Mouse (Mus musculus): ENCODE measurements around the gene Fam78a.

The Fam78a gene

GRCm38 (mm10) chr2:32068811-32069607 lies 15.6 kb downstream of the Fam78a start:
- no peak for DNase-seq (ENCODE audit: low spot score)

- no peak for DNase-seq (ENCODE audit: low spot score)
These were observed 18.7 kb downstream of the Fam78a start for GRCm38 (mm10) chr2:32066005-32066404.

GRCm38 (mm10) chr2:32065371-32065791 lies 19.3 kb downstream of the Fam78a start:
- DNase-seq (ENCODE audit: low spot score) = no peak

GRCm38 (mm10) chr2:32064913-32065312 lies 19.7 kb downstream of the Fam78a start:
- no peak for DNase-seq (ENCODE audit: low spot score)

- no peak for DNase-seq (ENCODE audit: low spot score)
These were observed 21.1 kb downstream of the Fam78a start for GRCm38 (mm10) chr2:32063451-32064151.

- DNase-seq (ENCODE audit: low spot score) = no peak
These were observed 21.8 kb downstream of the Fam78a start for GRCm38 (mm10) chr2:32062626-32063410.

GRCm38 (mm10) chr2:32061722-32062505 lies 22.7 kb downstream of the Fam78a start:
- no peak for DNase-seq (ENCODE audit: low spot score)

GRCm38 (mm10) chr2:32061189-32061588 lies 23.5 kb downstream of the Fam78a start:
- DNase-seq (ENCODE audit: low spot score) = no peak

- DNase-seq (ENCODE audit: low spot score) = no peak
These were observed 24.3 kb downstream of the Fam78a start for GRCm38 (mm10) chr2:32060228-32060805.

GRCm38 (mm10) chr2:32059613-32060012 lies 25.0 kb downstream of the Fam78a start:
- no peak for DNase-seq (ENCODE audit: low spot score)

- DNase-seq (ENCODE audit: low spot score) = no peak
These were observed 25.9 kb downstream of the Fam78a start for GRCm38 (mm10) chr2:32058716-32059115.

GRCm38 (mm10) chr2:32058241-32058640 lies 26.4 kb downstream of the Fam78a start:
- no peak for DNase-seq (ENCODE audit: low spot score)

GRCm38 (mm10) chr2:32057794-32058193 lies 26.9 kb downstream of the Fam78a start:
- no peak for DNase-seq (ENCODE audit: low spot score)

- no peak for DNase-seq (ENCODE audit: low spot score)
These were observed 27.3 kb downstream of the Fam78a start for GRCm38 (mm10) chr2:32057360-32057759.

GRCm38 (mm10) chr2:32056524-32056923 lies 28.1 kb downstream of the Fam78a start:
- no peak for DNase-seq (ENCODE audit: low spot score)

GRCm38 (mm10) chr2:32055357-32055965 lies 29.2 kb downstream of the Fam78a start:
- no peak for DNase-seq (ENCODE audit: low spot score)

GRCm38 (mm10) chr2:32052418-32052817 lies 32.2 kb downstream of the Fam78a start:
- no peak for DNase-seq (ENCODE audit: low spot score)

GRCm38 (mm10) chr2:32051791-32052190 lies 32.9 kb downstream of the Fam78a start:
- DNase-seq (ENCODE audit: low spot score) = no peak

- DNase-seq (ENCODE audit: low spot score) = no peak
These were observed 37.3 kb downstream of the Fam78a start for GRCm38 (mm10) chr2:32047323-32047722.

- DNase-seq (ENCODE audit: low spot score) = no peak
These were observed 38.6 kb downstream of the Fam78a start for GRCm38 (mm10) chr2:32046009-32046408.

GRCm38 (mm10) chr2:32045375-32045774 lies 39.3 kb downstream of the Fam78a start:
- no peak for DNase-seq (ENCODE audit: low spot score)
